Mouse (Mus musculus) olfactory bulb, adult 2 months (tissue): ENCODE data around the gene Sult1e1.

Experiments used
- CTCF ChIP-seq: fragments of 200-500 bp; IDR thresholded peaks from 2 replicates; pipeline ENCODE4 v1.5.1; 2012; ENCODE audit warnings: low read depth, mild to moderate bottlenecking, low read length, moderate library complexity; ENCODE audit not compliant: insufficient read depth
- POLR2A ChIP-seq: fragments of 200-500 bp; IDR thresholded peaks from 2 replicates; pipeline ENCODE4 v1.6.1; 2012; ENCODE audit warnings: mild to moderate bottlenecking, low read depth, low read length, moderate library complexity; ENCODE audit not compliant: insufficient read depth

DNA sequence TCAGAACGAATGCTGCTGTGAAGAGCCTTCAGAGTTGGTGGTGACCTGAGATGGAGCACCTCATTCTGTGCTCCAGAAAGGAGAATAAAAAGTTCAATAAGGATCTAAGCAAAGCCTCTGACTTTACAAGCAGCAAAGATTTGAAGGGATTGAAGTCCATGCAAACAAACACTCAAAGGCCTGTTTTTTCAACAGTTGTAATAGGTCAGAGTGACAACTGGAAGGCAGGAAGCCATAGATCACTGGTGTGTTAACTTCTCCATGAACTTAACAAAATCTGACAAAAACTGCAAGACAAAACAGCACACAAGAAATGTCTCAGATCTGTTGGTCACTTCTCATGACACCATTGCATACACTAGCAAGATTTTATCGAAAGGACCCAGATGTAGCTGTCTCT lies 53.3 kb downstream of the Sult1e1 start, which contains the start of gene Sult1b1:
- no peak for TF ChIP-seq POLR2A
- no peak for TF ChIP-seq CTCF
